Comparison of ENCODE assay signal across 9 mouse cellular contexts in the genomic region with DNA sequence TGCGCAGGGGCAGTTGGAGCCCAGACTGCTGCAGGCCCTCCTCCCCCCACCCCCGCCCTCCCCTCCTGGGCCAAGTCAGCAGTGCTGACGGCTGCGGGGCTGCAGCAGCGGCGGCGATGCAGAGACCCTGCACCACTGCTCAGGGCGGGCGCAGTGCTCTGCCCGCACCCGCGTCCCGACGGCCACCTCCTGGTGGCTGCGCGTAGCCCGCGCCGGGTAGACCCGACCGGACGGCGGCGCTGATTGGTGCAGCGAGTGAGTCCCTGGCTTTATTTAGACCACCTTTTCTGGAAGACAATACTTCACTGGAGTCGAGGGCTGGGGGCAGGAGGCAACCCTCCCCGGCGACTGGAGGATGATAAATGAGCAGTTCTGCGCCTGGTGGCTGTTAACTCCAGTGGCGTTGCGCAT. TPM values are rescaled to one million over a fixed set of nuclear protein-coding genes. Genes with fewer than 3 reads are reported as not detected.
DNase-seq lines count a peak whose midpoint lies in the region; ATAC-seq and TF ChIP-seq lines count a peak whose summit lies in the region.
"Had no signal": no experiment of that assay in that cellular context is flagged by ENCODE, and none has a peak within 500 bp of the region (broad histone marks: within the 10 kb centered on the region; RNA-seq: fewer than 3 reads in every experiment).

No protein-coding gene starts in this region.

- no peak overlapping the region for H3K27ac ChIP-seq in gastrocnemius, adult 2 months
- no peak overlapping the region for H3K27ac ChIP-seq in forebrain, embryonic 14.5 days (ENCODE audit: low read depth, low read length)
- H3K27ac ChIP-seq in limb, embryonic 13.5 days: no peak overlapping the region

- intact Hi-C loops in gastrocnemius, adult 2 months (cut with DNase I): no loop called here
- intact Hi-C loops in gastrocnemius, postnatal 14 days (cut with DNase I; ENCODE audit: low total_unique reads): no loop called here
- intact Hi-C loops in left cerebral cortex, postnatal 25 days (cut with DNase I): no loop called here

- TF ChIP-seq CTCF in gastrocnemius, adult 2 months (IDR thresholded peaks at IDR 0.05): peak; percentile 28

- H3K4me3 ChIP-seq in gastrocnemius, adult 2 months: peak overlapping the region; percentile 55
- peak overlapping the region; percentile 15; the same call in 1 of the 2 replicates for H3K4me3 ChIP-seq in forebrain, embryonic 14.5 days (ENCODE audit: low read depth, low read length)
- H3K4me3 ChIP-seq in limb, embryonic 13.5 days: peak overlapping the region; percentile 41
- H3K4me3 ChIP-seq: erythroblast, embryonic 14.5 days had no signal

- H3K36me3 ChIP-seq in forebrain, embryonic 14.5 days (ENCODE audit: control insufficient read depth, insufficient read depth, low read length): no peaks in the 10 kb centered on the region
- H3K36me3 ChIP-seq in limb, embryonic 13.5 days: no peaks in the 10 kb centered on the region

- no peaks in the 10 kb centered on the region for H3K9me3 ChIP-seq in forebrain, embryonic 14.5 days (replicated peaks; ENCODE audit: control insufficient read depth, low read length)
- H3K9me3 ChIP-seq in limb, embryonic 13.5 days: no peaks in the 10 kb centered on the region

- peaks cover 61% of the 10 kb centered on the region for H3K27me3 ChIP-seq in forebrain, embryonic 14.5 days (replicated peaks; ENCODE audit: control insufficient read depth, insufficient read depth, low read length)
- H3K27me3 ChIP-seq in limb, embryonic 13.5 days: peaks cover 66% of the 10 kb centered on the region

- ATAC-seq in forebrain, embryonic 14.5 days: no peak
- ATAC-seq in limb, embryonic 13.5 days (ENCODE audit: low FRiP score, low read depth): peak; percentile 25; the same call in 1 of the 2 replicates
- no peak for ATAC-seq in megakaryocyte-erythroid progenitor cell, adult 5-6 weeks (replicated peaks; ENCODE audit: low FRiP score, low TSS enrichment, poor library complexity, severe bottlenecking)

- peak; percentile 61 for DNase-seq in gastrocnemius, adult 2 months
- no peak for DNase-seq in gastrocnemius, postnatal 14 days
- peak; percentile 64 for DNase-seq in ZHBTc4 (ENCODE audit: low read depth, low spot score)
- no peak for DNase-seq in forebrain, embryonic 14.5 days (ENCODE audit: low spot score)
- no peak for DNase-seq in testis, postnatal 10 days (ENCODE audit: low spot score)
- no peak for DNase-seq in left cerebral cortex, postnatal 25 days (ENCODE audit: low spot score in 2 of 2)

- no peak overlapping the region; the same call in 1 of the 2 replicates for H3K9ac ChIP-seq in forebrain, embryonic 14.5 days (ENCODE audit: low read length)
- H3K9ac ChIP-seq in limb, embryonic 13.5 days: peak overlapping the region; percentile 43; the same call in 1 of the 2 replicates

- peaks cover 11% of the 10 kb centered on the region for H3K4me1 ChIP-seq in forebrain, embryonic 14.5 days (ENCODE audit: control insufficient read depth, insufficient read depth, low read length)
- H3K4me1 ChIP-seq in limb, embryonic 13.5 days: peaks cover 50% of the 10 kb centered on the region

- under 1% methylated on average over 27 of the region's 31 CpGs for WGBS in forebrain, embryonic 14.5 days
- under 1% methylated on average over 27 of the region's 31 CpGs for WGBS in limb, embryonic 13.5 days

- peak overlapping the region; percentile 36 for H3K4me2 ChIP-seq in forebrain, embryonic 14.5 days (ENCODE audit: low read length)
- peak overlapping the region; percentile 68 for H3K4me2 ChIP-seq in limb, embryonic 13.5 days (replicated peaks)

RNA-seq across cellular contexts. Expression of a gene that starts 24.4 kb away (rescaled TPM):
- 100 to 1,000 TPM in 1 of 2 experiments, 10 to 100 TPM in 1; 41.6 to 104 TPM for total RNA-seq in gastrocnemius, adult 2 months (2021)
- 10 to 100 TPM; 48.5 to 62.8 TPM for total RNA-seq in gastrocnemius, postnatal 14 days (2021)
- polyA plus RNA-seq in forebrain, embryonic 14.5 days (2014; fragmentation: Nextera tagmentation; extraction: Ambion mirVana): 1.5 and 1.8 TPM in 2 replicates
- polyA plus RNA-seq in limb, embryonic 13.5 days (2015; fragmentation: Nextera tagmentation; extraction: Ambion mirVana): 11.1 and 11.2 TPM in 2 replicates
- total RNA-seq in megakaryocyte-erythroid progenitor cell, adult 5-6 weeks (2014; fragmentation: Nextera tagmentation): 12.9 and 16.8 TPM in 2 replicates
- 9.8 and 11.9 TPM in 2 replicates for total RNA-seq in megakaryocyte-erythroid progenitor cell, adult 5-6 weeks (2017)
- 10 to 100 TPM; 10.8 to 12.0 TPM for total RNA-seq in left cerebral cortex, postnatal 25 days (2021)

RNA-seq across cellular contexts. Expression of a gene that starts 53.9 kb away (rescaled TPM):
- 10 to 100 TPM; 41.7 to 51.3 TPM for total RNA-seq in gastrocnemius, adult 2 months (2021)
- total RNA-seq in gastrocnemius, postnatal 14 days (2021): 10 to 100 TPM; 19.3 to 20.2 TPM
- 0.05 and 0.06 TPM in 2 replicates for polyA plus RNA-seq in forebrain, embryonic 14.5 days (2014; fragmentation: Nextera tagmentation; extraction: Ambion mirVana)
- 1.2 TPM in 2 replicates for polyA plus RNA-seq in limb, embryonic 13.5 days (2015; fragmentation: Nextera tagmentation; extraction: Ambion mirVana)
- total RNA-seq in megakaryocyte-erythroid progenitor cell, adult 5-6 weeks (2014; fragmentation: Nextera tagmentation): 0.33 and 1.0 TPM in 2 replicates
- 0.33 and 0.99 TPM in 2 replicates for total RNA-seq in megakaryocyte-erythroid progenitor cell, adult 5-6 weeks (2017)
- total RNA-seq in left cerebral cortex, postnatal 25 days (2021): 1 to 10 TPM; 1.1 to 1.4 TPM

Comparison
In these comparisons a context has a peak if more than half of its experiments do, and no peak if none do; other contexts are left out.
1. DNase-seq: peak in gastrocnemius, adult 2 months (single experiment) and ZHBTc4 (single experiment); none in gastrocnemius, postnatal 14 days (single experiment), forebrain, embryonic 14.5 days (single experiment), testis, postnatal 10 days (single experiment) and left cerebral cortex, postnatal 25 days (0 of 2).
2. RNA of a gene that starts 53.9 kb away (total RNA-seq): 41.7 to 51.3 TPM in gastrocnemius, adult 2 months and 19.3 to 20.2 TPM in gastrocnemius, postnatal 14 days; 1.1 to 1.4 TPM in left cerebral cortex, postnatal 25 days and 0.33 to 1.0 TPM in megakaryocyte-erythroid progenitor cell, adult 5-6 weeks; every median in the first group is over 4 times any median in the second.
3. Peak in every context shown above with its lines, with median percentiles within 50 percentile points of each other: H3K4me3 ChIP-seq.